Mouse (Mus musculus): ENCODE results near the gene Dmrta2.

Dmrta2 gene

DNA sequence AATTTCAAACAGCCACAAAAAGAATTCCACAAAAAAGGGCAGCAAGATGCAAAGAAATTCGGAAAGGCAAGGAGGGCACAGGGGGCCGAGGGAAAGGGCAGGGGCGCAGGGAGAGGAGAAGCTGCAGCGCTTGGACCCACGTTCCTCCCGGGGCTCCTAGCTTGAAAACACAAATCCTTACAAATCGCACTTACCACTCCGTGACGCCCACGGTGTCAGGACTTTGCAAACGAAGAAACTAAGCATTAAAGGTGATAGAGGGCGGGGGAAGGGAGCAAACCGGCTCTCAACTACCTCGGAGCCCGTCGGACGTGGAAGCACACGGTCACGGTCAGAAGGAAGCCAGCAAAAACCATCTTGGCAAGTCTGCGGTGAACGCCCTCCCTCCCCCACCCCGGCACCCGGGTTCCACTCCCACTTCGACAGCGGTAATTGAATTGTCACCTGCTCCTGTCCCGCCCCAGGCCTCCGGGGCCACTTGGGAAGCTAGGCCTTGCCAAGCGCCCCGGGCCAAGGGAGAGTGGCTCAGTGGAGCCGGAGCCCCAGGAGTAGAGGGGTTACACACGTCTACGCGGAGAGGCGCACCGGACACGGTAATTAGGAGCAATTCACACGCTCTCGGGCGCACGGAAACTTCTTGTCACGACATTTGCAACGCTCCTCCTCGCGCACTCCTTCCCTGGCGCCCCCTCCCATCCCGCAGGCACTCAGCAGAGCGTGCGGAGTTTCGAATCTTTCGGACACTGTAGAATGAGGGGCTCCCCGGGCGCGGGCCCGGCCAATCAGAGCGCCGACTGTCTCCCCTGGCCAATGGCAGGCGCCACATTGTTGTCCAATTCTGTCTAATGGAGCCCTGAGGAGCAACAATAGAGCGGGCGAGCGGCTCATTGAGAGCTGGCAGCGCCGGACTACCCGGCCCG is at the start of gene Dmrta2:
Dmrta2 (plus strand) TSS at position 906 of the 920 bp plus-strand sequence.
- DNase-seq (ENCODE audit: low read depth): no peak

DNA sequence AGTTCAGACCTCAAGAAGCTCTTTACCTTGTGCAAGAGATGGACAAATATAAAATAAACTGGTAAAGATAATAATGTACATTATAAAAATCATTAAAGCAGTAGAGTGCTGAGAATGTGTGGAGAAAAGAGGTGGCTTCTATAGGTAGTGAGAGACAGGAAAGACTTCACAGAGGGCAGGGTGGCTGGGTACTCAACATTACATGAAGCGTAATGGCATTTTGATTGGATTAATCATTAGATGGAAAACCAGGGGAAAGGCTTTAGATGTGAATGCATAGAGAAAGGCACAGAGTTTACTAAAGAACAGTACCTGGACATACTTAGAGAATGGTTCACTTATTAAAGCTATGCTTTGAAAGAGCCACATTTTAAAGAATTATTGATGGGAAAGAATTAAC is 48.8 kb upstream of the Dmrta2 start:
- no peak for DNase-seq (ENCODE audit: low read depth)

DNA sequence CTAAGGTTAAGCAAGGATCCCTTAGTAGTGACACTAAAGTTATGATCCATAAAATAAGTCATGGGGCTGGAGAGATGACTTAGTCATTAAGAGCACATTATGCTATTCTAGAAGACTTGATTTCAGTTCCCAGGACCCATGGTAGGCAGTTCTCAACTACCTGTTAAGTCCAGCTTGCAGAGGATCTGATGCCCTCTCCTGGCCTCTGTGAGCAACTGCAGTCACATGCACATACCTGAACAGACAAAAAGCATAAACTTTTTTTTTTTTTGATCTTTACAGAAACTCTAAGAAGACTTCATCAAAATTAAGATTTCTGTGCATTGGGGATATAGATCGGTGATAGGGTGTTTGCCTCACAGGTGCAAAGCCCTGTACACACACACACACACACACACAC is 47.4 kb upstream of the Dmrta2 start:
- DNase-seq (ENCODE audit: low read depth): peak; percentile 76

DNA sequence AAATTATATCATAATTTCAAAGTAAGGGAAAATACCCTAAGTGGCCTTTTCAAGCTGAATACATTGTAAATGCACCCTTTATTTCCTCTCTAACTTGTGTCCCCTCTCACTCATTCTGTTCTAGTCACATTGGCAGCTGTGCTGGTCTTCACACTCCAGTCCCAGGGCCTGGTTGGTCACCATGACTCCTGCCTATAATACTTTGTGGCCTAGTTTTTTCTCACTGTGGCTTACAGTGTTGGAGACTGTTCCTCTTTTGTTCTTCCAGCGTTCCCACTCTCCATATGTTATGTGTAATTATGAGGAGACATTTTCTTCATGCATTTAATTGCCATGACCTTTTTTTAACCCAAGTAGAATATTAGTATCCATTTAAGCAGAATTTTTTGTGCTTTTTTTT is 46.9 kb upstream of the Dmrta2 start:
- no peak for DNase-seq (ENCODE audit: low read depth)

DNA sequence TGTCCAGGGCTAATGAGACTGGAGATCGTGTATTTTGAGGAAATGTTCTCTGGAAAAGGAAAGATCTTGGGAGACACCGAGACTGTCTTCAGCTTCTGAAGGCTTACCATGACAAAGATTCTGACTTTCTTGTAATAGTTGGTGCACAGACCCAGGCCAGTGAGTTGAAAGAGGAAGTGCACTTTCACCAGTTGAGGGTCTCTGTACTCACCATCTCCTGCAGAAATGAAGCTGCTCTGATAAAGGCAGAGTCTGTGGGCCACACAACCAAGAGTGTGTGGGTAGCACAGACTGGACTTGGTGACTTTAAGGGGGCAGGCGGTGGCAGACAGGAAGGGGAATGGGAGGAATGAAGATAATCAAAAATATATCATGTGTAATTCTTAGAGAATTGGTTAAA is 41.3 kb upstream of the Dmrta2 start:
- no peak for DNase-seq (ENCODE audit: low read depth)

DNA sequence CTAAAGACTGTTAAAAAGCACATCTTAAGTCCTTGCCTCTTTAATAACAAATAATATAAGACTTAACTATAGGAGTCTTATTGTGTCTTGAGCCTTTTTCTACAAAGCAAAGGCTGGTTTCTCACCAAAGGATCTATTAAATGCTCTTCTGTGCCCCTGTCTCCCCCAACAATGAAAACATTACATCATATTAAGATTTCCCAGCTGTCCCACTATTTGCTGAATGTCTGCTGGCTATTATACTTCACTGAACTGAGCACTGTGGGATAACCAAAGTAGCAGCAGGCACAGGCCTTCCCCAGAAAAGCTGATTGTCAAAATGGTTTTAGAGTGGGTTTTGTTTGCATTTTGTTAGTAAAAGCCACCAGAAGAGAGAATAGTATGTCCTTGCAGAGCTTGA is 38.6 kb upstream of the Dmrta2 start:
- DNase-seq (ENCODE audit: low read depth): no peak

DNA sequence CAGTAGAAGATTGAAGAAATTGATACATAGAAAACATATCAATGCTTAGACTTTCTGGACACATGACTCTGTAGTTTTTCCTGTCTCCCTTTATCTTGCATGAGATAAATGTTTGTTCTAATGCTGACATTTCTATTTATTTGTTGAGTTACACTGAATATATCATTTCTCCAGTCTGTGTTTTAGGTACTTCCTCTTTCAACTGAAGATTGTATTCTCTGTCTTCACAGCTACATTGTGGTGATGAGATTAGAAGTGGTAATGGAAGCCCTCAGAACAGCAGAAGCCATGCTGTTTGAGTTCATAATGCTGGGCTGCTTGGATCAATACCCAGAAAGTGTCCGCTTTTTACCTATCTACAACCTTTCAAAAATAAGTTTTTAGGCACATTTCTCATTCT is 32.3 kb upstream of the Dmrta2 start:
- DNase-seq (ENCODE audit: low read depth): no peak

DNA sequence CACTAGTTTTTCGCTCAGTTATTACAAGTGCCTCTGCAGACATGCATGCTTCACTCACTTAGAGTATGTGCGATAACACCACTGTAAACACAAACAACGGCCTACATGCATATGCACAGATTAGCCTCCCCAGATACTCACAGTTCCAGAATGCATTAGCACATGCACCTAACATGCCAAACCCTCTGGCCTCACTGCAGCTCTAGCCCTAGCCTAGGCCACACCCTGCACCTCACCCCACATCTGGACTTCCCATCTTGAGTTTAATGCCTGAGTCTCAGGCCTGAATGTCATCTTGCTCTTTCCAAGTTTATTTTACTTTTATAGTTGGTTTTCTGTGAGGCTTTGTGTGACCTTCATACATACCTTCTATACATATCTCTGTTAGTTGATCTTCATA is 28.5 kb upstream of the Dmrta2 start:
- no peak for DNase-seq (ENCODE audit: low read depth)

DNA sequence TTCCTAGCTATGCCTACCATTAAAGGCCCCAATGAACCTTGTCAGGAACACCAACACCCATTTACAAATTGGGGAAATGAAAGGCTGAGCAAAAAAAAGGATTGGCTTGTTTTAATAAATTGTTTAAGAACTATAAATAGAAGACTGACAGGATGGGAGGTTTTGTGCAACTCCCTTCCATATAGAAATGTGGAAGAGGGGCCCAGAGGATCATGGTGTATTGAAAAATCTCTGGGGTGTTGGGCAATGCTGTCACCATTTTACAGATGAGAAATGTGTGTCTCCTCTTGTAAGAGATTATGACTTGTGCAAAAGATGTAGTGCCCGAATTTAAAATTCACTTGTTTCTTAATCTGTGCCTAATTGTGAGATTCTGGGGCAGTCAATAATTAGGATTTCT is 24.3 kb upstream of the Dmrta2 start:
- DNase-seq (ENCODE audit: low read depth): no peak

DNA sequence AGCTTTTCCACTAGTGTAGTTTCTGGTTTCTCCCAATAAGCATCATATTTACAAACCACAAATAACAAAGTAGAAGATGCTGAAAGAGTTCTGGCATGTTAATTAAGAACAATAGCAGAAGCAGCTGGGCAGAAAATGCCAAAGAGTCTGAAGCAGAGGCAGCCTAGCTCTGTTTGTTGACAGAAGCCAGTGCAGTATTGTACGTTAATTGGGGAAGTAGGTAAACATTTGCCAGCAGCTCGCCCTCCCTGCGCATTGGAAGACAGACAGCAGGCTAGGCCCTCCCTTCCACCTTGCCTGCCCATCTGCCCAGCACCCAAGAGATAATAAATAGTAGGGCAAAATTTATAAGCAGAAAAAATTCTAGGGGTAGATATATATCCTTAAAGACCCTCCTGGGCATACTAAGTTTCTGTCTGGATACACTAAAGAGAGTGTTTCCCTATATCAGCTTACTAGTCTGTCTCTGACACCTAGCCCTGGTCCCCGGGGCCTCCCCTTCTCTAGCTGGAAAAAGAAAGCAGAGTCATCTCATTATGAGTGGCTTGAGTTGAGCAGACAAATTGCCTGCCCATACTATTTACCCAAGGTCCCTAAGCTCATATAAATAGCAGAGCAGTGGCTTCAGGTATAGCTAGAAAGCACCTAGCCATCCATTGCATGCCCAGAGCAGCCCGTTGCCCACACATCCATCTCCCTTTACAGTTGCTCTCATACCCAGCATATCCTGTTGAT is 17.5 kb upstream of the Dmrta2 start:
- DNase-seq (ENCODE audit: low read depth): no peak

DNA sequence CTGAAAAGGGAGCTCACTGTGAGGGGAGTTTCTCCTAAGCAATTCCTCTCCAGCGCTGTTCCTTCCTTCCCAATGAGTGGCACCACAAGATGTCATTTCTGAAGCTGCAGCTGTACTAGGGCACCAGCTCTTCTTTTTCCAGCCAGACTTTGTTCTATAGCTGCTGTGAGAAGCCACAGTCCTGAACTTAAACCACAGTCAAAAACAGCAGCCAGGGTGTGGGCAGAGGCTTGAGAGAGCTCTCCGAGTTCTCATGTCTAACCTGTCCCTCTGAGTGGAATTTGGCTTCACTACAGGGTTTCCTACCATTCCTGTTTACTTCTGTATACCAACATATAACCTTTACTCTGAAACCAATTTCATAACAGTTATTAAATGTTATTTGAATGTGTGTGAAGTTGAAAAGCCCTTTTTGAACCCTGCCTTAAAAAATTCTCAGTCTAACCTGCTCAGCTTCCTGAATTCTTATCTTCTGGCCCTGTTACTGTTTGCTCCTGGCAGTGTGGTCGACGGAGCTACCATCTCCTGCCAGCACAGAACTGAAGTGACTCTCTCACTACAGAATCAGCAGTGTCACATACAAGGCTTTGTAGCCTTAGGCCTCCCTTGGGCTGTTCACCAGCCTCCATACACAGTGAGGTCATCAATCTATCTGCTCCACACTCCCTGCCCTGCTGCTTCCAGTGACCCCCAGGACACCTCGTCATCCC is 14.1 kb upstream of the Dmrta2 start:
- DNase-seq (ENCODE audit: low read depth): no peak

DNA sequence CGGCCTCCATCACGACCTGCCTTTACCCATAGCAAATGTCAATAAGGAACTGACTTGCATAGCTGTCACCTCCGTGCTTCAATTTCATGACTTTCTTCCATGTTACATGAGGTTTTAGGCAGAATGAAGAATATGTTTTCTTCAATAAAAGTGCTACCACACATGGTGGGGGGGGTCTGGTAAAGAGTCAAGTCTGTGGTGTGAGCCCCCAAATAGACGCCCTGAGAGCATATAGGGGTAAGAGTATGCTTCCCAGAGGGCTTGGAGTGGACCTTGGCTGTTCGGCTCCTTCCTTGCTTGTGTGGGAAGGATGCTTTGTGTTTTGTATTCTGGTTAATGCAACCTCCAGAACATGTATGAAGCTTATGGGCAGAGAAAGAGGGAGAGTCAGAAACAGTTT is 8.3 kb upstream of the Dmrta2 start:
- DNase-seq (ENCODE audit: low read depth): no peak

DNA sequence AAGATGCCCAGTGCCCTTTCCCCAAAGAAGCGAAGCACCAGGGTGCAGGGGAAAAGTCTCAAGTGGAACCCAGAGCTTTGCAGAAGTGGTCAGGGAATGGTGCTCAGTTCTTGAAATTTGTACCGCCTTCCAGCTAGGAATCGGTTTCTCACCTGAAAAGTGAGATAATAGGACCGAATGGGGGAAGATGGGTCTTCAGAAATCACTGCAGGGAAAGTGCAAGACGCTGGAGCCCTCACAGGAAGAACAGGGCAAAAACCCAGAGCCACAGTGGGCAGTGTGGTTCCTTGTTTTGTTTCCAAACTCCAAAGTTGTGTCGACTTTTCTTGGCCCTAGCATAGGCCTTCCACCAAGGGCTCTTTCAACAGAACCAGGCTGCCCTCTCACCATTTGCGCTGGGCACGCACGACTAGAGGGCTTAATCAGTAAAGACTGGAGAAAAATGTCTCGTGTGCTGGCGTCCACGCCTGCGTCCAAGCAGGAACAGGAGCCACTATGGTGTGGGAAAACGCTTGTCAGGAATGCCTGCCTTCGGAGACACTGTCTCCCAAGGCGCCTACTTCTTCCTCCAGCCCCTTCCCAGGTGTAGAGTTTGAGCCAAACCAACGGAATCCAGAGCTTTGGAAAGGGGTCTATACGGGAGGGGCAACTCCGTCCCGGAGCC is 3.7 kb upstream of the Dmrta2 start:
- no peak for DNase-seq (ENCODE audit: low read depth)

DNA sequence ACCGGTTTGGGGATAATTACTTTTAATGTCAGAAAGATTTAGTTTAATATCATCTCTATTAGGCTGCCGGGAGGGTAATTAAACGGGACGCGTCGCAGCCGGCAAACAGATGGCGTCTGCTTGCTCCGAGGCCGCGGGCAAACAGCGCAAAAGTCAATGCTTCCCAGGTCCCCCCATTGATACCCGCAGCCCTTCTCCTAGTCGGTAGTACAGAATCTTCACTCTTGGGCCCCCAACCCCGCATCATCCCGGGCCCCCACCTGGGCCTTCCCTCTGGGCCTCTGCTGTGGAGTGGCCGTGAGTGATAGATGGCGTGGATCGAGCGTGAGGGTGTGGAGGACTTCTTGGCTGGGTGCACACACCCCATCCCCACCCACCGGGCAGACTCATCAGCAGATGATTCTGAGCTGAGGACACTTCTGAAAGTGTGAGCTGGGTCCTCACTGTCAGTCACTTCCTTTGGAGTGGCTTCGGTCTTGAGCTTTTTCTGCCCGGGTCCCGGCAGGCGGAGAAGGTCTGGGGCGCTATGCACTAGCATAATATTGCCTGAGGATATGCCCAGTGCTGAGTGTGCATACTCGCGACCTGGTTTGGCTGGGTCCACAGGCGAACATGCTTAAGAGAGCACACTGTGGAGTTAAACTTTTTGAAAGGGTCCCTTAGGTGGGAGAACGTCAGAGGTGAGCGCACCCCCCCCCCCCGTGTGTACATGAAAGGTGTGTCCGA is 3.0 kb upstream of the Dmrta2 start:
- DNase-seq (ENCODE audit: low read depth): no peak

DNA sequence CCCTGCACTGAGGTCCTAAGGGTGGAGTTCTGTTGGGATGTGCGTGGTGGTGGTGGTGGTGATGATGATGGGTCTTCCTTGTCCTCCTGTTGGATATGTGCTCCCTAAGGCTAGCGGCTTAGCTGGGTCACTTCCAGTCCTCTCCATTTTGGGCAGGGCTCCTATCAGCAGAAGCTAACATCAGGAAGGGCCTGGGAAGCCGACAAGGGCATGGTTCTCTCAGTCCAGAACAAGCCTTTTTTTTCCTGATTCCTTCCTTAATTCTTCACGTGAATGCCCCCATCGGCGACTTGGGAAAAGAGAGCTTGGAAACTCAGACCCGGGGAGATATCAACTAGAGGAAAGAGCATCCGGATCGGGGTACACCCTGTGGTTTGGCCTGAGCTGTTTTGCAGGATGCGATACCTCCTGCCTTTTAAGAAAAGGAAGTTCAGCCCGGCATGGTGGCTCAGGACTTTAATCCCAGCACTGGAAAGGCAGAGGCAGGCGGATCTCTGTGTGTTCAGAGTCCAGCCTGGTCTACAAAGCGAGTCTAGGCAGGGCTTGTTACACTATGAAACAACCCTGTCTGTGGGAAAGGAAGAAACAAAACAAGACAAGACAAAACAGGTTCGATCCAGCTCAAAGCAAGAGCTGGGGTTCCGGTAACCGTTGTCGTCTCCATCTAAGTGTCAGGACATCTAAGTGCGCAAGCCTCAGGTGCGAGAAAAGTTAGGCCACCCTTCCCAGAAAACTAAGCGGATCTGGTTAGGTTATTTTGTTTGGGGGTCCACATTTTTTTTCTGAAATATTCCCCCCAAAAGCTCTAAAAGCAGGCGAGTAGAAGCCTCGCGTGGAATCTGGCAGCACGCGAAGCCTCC is 2.2 kb upstream of the Dmrta2 start:
- DNase-seq (ENCODE audit: low read depth): no peak

DNA sequence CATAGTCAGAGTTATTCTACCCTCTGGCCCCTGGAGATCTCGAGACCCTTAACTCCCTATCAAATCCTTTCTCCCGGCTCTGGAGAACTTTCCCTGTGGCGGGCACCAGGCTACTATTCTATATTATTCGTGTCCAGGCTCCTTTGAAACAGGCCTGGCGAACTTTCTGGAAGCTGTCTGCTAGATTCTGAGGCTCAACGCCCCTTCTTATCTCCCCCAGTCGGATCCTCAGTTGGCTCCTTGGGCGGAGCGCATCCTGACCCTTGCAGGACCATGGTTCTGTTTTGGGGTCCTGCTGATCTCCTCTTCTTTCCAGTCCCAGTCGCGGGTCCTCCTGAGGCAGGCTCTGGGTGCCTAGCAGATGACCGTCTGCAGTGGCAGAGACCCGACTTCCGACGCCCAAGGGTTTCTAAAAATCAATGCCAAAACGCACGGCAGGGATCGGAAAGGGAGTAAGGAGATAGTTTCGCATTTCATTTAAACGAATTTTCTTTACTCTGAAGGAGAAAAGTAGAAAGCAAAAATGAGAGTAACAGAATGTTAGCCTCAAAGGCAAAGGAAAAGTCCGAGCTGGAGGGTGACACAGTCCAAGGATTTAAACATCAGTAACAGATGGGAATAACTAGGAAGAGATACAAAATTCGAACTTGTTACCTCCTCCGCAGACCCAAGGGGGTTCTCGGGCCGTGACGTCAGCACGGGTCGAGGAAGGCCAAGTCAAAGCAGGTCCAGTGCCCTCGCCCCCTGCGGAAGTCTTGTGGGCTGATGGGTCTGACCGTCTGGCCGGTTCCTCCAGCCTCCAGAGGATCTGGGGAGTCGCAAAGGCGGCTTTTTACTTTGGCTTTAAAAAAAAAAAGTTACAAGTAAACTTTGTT is 1.3 kb upstream of the Dmrta2 start:
- DNase-seq (ENCODE audit: low read depth): no peak

DNA sequence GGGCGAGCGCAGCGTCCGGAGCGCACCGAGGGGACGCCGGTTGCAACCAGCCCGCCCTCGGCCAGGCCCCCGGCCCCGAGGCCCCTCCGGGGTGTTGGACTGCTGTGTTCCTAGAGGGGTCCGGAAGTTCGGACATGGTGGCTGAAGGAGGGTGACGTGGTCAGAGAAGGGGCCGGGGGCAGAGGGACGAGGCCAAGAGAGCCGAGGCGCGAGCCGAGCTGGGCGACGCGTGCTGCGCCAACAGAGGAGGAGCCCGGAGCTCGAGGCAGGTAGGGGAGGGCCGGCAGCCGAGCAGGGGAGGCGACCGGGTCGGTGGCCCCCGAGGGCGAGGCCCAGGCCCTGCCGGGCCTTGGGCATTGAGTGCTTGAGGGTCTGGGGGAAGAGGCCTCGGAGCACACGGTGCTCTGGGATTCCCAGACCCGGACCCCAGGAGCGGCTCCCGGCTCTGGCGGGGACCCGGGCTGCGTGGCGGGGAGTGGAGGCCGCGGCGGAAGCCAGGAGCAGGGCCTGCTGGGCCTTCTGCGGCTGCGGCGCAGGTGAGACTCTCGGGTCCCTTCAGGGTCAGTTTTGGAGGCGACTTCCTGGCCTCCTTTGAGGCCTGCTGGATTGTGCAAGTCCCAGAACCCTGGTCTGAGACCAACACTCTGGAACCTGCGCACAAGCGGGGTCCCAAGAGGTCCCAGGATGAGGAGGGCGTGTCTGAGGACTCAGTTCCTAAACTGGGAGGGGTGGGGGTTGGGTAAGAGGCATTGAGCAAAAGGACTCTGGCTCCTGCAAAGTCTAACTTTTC is 410 bp downstream of the Dmrta2 start:
- no peak for DNase-seq (ENCODE audit: low read depth)

DNA sequence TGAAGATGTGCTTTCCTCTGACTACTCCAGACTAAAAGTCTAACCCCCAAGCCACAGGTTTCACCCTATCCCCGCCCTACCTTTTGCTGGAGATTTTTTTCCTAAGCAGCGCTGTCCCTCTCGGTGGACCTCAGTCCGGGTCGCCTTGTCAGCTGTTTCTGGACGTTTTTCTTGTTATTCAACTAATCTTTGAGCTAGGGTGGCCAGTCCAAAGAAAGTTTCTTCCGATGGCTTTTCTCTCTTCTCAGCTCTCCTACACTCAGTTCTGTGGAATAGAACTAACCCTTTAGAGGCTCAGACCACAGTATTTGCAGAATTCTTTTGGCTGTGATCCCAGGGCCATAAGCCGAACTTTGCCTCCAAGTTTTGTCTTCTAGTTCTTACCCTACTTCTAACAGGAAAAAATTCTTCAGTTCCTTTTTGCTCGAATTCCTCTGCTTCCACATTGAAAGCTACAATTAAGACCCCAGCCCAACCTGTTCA is 1.0 kb downstream of the Dmrta2 start:
- DNase-seq (ENCODE audit: low read depth): no peak

Measured in 416B (cell line).